Mouse (Mus musculus): ENCODE data around the gene Limch1. TPM values are rescaled to one million over a fixed set of nuclear protein-coding genes. Genes with fewer than 3 reads are reported as not detected.

The Limch1 gene
- total RNA-seq, 1 experiment, result 7.5 TPM

DNA sequence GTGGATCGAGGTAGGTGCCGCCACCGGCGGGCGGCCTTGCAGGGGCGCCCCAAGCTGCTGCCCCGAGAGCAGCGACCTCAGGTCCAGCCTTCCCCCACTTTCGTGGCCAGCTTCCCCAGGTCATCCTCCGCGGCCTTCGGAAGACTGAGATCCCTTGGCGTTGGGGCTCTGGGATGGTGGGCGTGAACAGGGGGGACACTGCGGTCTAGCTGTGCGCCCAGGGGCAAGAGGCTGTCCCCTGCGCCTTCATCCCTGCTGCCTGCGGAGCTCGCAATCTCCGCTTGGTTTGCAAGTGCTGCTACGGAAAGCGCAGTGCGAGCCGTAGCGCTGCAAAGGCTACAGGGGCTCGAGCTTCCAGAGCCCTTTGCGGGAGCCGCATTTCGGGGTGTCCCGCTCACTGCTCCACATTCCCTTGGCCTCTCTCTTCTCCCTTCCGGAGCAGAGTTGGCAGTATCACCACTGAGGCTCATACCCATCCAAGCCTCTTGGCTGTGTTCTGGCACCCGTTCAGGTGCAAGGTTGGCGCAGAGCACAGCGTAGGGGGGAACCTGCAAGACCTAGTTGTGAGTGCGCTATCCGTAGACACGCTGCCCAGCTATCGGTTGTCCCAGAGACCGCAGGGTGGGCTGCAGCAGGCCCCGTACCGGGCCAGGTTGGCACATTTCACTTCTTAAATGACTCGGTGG is 512 bp downstream of the Limch1 start:
- H3K9me3 ChIP-seq (ENCODE audit: control insufficient read depth, insufficient read depth, low read depth, low read length), result no peaks in the 10 kb centered on the region
- no peak overlapping the region for H3K27ac ChIP-seq (ENCODE audit: insufficient read depth, low read depth, low read length, poor library complexity, severe bottlenecking)
- no peak for DNase-seq (ENCODE audit: low read depth, low spot score)
- H3K9ac ChIP-seq (ENCODE audit: insufficient read depth, low read depth, low read length, poor library complexity, severe bottlenecking), result peak overlapping the region; percentile 29; the same call in 1 of the 2 replicates
- in situ Hi-C loops (cut with MboI; ENCODE audit: low sequenced_read_pairs in 2 of 2, unreplicated experiment in 2 of 2), result no loop called here
- H3K36me3 ChIP-seq (ENCODE audit: control insufficient read depth, insufficient read depth, low read length, poor library complexity, severe bottlenecking), result no peaks in the 10 kb centered on the region
- H3K4me3 ChIP-seq (ENCODE audit: insufficient read depth in 1 of 2, low read depth in 1 of 2, low read length in 2 of 2, poor library complexity in 1 of 2, severe bottlenecking in 1 of 2), result peak overlapping the region; percentile 66 to 91
- no peak for TF ChIP-seq MAFK (IDR thresholded peaks at IDR 0.05; ENCODE audit: insufficient read depth, low read depth, low read length)
- H3K4me1 ChIP-seq (ENCODE audit: control insufficient read depth in 2 of 2, insufficient read depth in 2 of 2, low read length in 2 of 2, poor library complexity in 1 of 2), result no peaks in the 10 kb centered on the region

DNA sequence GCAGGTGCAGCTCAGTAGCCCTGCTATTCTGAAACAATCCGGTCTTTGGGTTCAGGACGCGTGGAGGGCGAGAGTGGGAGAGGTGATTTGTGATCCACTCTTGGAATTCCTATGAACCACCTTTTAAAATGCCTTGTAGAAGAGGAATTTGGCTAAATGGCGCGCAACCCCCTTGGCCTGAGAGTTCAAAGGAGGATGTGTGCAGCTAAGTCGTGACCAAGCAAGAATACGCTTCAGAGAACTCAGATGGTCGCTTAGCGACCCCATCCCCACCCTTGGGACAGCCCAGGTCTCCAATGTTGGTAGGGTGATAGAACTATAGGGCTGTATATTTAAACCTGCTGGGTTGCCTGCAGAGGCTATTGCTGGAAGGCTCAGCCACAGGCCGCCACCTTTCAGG is 1.1 kb downstream of the Limch1 start:
- Histone ChIP-seq H3K36me3 (ENCODE audit: control insufficient read depth, insufficient read depth, low read length, poor library complexity, severe bottlenecking) (no peaks in the 10 kb centered on the region), H3K9ac (ENCODE audit: insufficient read depth, low read depth, low read length, poor library complexity, severe bottlenecking) (no peak overlapping the region), H3K4me3 (ENCODE audit: insufficient read depth in 1 of 2, low read depth in 1 of 2, low read length in 2 of 2, poor library complexity in 1 of 2, severe bottlenecking in 1 of 2) (peak overlapping the region; percentile 66 to 91; a peak in 3 of 4 replicates), H3K4me1 (ENCODE audit: control insufficient read depth in 2 of 2, insufficient read depth in 2 of 2, low read length in 2 of 2, poor library complexity in 1 of 2) (no peaks in the 10 kb centered on the region), H3K9me3 (ENCODE audit: control insufficient read depth, insufficient read depth, low read depth, low read length) (no peaks in the 10 kb centered on the region), H3K27ac (ENCODE audit: insufficient read depth, low read depth, low read length, poor library complexity, severe bottlenecking) (no peak overlapping the region)
- in situ Hi-C loops (cut with MboI; ENCODE audit: low sequenced_read_pairs in 2 of 2, unreplicated experiment in 2 of 2), result no loop called here
- no peak for DNase-seq (ENCODE audit: low read depth, low spot score)
- TF ChIP-seq ZNF384 (IDR thresholded peaks at IDR 0.05; ENCODE audit: low read depth, low read length), result no peak

DNA sequence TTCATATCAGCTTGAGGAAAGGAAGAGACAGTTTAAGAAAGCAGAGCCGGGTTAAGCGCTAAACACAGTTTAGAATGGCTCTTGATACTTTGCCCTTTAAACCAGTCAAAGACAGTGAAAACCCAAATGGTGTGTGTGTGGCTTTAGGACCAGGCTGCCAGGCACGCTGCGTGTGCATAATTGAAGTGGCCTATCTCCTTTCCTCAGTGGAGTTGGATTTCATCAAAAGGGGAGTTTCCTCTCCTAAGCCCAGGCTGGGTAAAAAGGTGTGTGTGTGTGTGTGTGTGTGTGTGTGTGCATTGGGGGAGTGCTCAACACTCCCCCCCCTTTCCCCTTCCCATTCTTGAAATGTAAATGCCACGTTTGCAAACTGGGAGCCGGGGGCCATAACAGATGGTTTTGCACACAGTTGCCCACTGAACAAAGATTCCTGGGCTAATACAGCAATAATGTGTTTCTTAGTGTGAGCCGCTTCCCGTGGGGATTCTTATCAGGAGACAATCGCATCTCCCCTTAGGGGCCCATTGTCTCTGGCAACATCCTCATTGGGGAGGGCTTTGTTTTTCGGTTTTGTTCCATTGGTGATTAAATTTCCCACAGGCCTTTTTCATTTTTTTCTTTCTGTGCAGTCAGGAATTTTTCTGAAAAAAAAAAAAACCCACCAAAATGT is 2.3 kb downstream of the Limch1 start:
- no peak for DNase-seq (ENCODE audit: low read depth, low spot score)
- Histone ChIP-seq H3K4me3 (ENCODE audit: insufficient read depth in 1 of 2, low read depth in 1 of 2, low read length in 2 of 2, poor library complexity in 1 of 2, severe bottlenecking in 1 of 2) (no peak overlapping the region), H3K36me3 (ENCODE audit: control insufficient read depth, insufficient read depth, low read length, poor library complexity, severe bottlenecking) (no peaks in the 10 kb centered on the region), H3K27ac (ENCODE audit: insufficient read depth, low read depth, low read length, poor library complexity, severe bottlenecking) (no peak overlapping the region), H3K4me1 (ENCODE audit: control insufficient read depth in 2 of 2, insufficient read depth in 2 of 2, low read length in 2 of 2, poor library complexity in 1 of 2) (no peaks in the 10 kb centered on the region), H3K9ac (ENCODE audit: insufficient read depth, low read depth, low read length, poor library complexity, severe bottlenecking) (no peak overlapping the region), H3K9me3 (ENCODE audit: control insufficient read depth, insufficient read depth, low read depth, low read length) (no peaks in the 10 kb centered on the region)
- in situ Hi-C loops (cut with MboI; ENCODE audit: low sequenced_read_pairs in 2 of 2, unreplicated experiment in 2 of 2), result no loop called here
- TF ChIP-seq MAFK (IDR thresholded peaks at IDR 0.05; ENCODE audit: insufficient read depth, low read depth, low read length), result no peak
- no peak for TF ChIP-seq CHD2 (IDR thresholded peaks at IDR 0.05; ENCODE audit: low read depth, low read length)

DNA sequence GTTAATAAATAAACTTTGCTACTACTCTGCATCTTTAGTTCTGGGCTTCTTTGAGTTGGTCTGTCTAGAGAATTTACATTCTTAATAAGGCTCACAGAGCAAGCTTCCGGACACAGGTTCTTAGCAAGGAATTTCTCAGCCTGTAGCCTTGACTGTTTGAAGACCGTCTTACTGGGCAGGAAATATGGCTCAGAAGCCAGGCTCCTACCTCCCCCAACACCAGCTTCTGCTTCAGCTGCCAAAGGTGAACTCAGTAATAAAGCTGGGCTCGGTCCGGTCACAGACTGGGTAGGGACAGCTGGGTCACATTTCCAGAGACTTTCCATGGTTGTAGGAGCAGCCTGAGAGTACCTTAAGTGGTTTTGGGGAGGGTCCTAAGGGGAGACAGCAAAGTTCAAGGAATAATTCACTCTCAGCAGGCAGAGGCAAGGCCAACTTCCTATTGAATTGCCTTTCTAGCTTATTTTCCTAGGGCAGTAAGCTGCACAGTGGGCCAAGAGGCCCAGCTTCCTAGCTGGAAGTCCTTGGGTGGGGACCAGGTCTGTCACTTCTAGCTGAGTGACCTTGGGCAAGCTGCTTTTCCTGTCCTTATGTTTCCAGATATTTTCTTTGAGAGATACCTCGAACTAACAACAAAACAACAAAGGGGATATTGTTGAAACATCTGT is 3.0 kb downstream of the Limch1 start:
- no peaks in the 10 kb centered on the region for H3K9me3 ChIP-seq (ENCODE audit: control insufficient read depth, insufficient read depth, low read depth, low read length)
- no peak overlapping the region for H3K4me3 ChIP-seq (ENCODE audit: insufficient read depth in 1 of 2, low read depth in 1 of 2, low read length in 2 of 2, poor library complexity in 1 of 2, severe bottlenecking in 1 of 2)
- no peaks in the 10 kb centered on the region for H3K4me1 ChIP-seq (ENCODE audit: control insufficient read depth in 2 of 2, insufficient read depth in 2 of 2, low read length in 2 of 2, poor library complexity in 1 of 2)
- in situ Hi-C loops (cut with MboI; ENCODE audit: low sequenced_read_pairs in 2 of 2, unreplicated experiment in 2 of 2), result no loop called here
- no peak overlapping the region for H3K27ac ChIP-seq (ENCODE audit: insufficient read depth, low read depth, low read length, poor library complexity, severe bottlenecking)
- TF ChIP-seq CHD2 (IDR thresholded peaks at IDR 0.05; ENCODE audit: low read depth, low read length) (no peak), HCFC1 (IDR thresholded peaks at IDR 0.05; ENCODE audit: borderline replicate concordance, insufficient read depth, low read length) (no peak), ZC3H11A (IDR thresholded peaks at IDR 0.05; ENCODE audit: borderline replicate concordance, low read depth, low read length) (no peak), ZNF384 (IDR thresholded peaks at IDR 0.05; ENCODE audit: low read depth, low read length) (no peak), MAFK (IDR thresholded peaks at IDR 0.05; ENCODE audit: insufficient read depth, low read depth, low read length) (no peak)
- H3K36me3 ChIP-seq (ENCODE audit: control insufficient read depth, insufficient read depth, low read length, poor library complexity, severe bottlenecking), result no peaks in the 10 kb centered on the region
- DNase-seq (ENCODE audit: low read depth, low spot score), result no peak
- no peak overlapping the region for H3K9ac ChIP-seq (ENCODE audit: insufficient read depth, low read depth, low read length, poor library complexity, severe bottlenecking)

DNA sequence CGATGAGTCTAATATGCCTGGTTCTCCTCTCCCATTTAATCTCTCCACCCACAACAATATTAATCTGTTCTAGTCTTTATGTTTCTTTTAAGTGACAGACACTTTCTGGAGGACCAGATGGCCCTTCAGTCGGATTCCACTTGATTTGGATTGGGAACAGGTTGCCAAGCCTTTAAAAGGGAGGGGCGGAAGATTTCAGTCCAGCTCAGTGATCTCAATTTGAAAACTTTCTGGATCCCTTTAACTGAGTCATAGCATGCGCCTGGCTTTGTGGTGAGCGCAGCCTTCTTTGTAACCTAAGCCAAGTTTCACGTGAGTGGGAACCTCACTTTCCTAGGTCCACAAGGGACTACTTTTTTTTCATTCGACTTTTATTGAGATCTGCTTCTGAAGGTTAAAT is 5.0 kb downstream of the Limch1 start:
- Histone ChIP-seq H3K4me3 (ENCODE audit: insufficient read depth in 1 of 2, low read depth in 1 of 2, low read length in 2 of 2, poor library complexity in 1 of 2, severe bottlenecking in 1 of 2) (no peak overlapping the region), H3K27ac (ENCODE audit: insufficient read depth, low read depth, low read length, poor library complexity, severe bottlenecking) (no peak overlapping the region), H3K4me1 (ENCODE audit: control insufficient read depth in 2 of 2, insufficient read depth in 2 of 2, low read length in 2 of 2, poor library complexity in 1 of 2) (no peaks in the 10 kb centered on the region), H3K9me3 (ENCODE audit: control insufficient read depth, insufficient read depth, low read depth, low read length) (no peaks in the 10 kb centered on the region), H3K9ac (ENCODE audit: insufficient read depth, low read depth, low read length, poor library complexity, severe bottlenecking) (no peak overlapping the region), H3K36me3 (ENCODE audit: control insufficient read depth, insufficient read depth, low read length, poor library complexity, severe bottlenecking) (no peaks in the 10 kb centered on the region)
- no peak for DNase-seq (ENCODE audit: low read depth, low spot score)
- in situ Hi-C loops (cut with MboI; ENCODE audit: low sequenced_read_pairs in 2 of 2, unreplicated experiment in 2 of 2), result no loop called here
- no peak for TF ChIP-seq ZNF384 (IDR thresholded peaks at IDR 0.05; ENCODE audit: low read depth, low read length)
- TF ChIP-seq CHD2 (IDR thresholded peaks at IDR 0.05; ENCODE audit: low read depth, low read length), result no peak
- no peak for TF ChIP-seq ZC3H11A (IDR thresholded peaks at IDR 0.05; ENCODE audit: borderline replicate concordance, low read depth, low read length)
- no peak for TF ChIP-seq HCFC1 (IDR thresholded peaks at IDR 0.05; ENCODE audit: borderline replicate concordance, insufficient read depth, low read length)
- TF ChIP-seq MAFK (IDR thresholded peaks at IDR 0.05; ENCODE audit: insufficient read depth, low read depth, low read length), result no peak
